Mouse (Mus musculus) A20 (cell line): Measurements from ENCODE around the gene Gm44965.

Experiments used
- DNase-seq: peaks from one replicate; pipeline ENCODE4 v3.0.0-alpha.2; 2011; ENCODE audit warnings: low read depth, low spot score

Gene Gm44965

GRCm38 (mm10) chr6:48665471-48665870, 71.7 kb downstream of the Gm44965 start:
- no peak for DNase-seq

DNA sequence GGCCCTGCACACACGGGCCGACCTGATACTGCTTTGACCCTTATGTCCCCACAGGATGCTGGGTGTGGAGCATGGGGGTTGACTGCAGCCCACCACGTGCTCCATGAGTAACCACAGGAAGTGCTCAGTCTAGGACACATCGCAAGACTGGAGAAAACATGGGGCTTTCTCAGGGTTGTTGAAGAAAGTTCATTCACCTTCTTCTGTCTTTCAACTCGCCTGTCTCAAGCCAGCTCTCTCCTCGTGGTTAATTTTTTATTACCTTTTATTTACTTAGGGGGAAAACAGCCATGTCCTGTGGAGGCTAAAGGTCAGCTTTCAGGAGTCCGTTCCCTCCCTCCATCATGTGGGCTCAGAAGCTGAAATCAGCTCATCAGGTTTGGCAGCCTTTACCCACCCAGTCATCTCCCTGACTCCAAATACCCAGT, 72.4 kb downstream of the Gm44965 start:
- DNase-seq: no peak

GRCm38 (mm10) chr6:48668022-48668421, 74.3 kb downstream of the Gm44965 start:
- DNase-seq: no peak
